Mouse (Mus musculus): ENCODE results near the gene Tcl1b2.
A peak's percentile ranks its signal among the peaks of the same experiment; 100 is the strongest.
"Not testable (repeated sequence)": the region's sequence is repeated elsewhere in the genome, so short reads cannot be mapped to it uniquely, and the experiment has no call there.

Tcl1b2 gene

DNA sequence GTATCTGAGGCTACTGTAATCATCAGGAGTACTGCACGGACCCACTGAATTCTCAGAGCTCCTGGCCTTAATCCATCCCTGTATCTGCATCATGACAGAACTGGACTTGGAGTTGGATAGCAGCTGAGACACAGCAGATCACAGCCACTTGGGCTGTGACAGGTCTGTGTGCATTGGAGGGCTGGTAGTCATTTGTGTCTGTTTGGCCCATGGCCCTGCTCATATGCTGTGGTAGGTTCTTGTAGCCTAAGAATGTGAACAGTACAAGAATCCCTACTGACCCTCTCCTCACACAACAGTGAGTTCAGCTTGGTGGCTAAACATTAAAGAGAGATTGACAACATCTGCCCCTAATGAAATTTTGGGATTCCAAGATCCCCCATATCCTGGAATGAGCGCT, 27.6 kb downstream of the Tcl1b2 start:
- no peak for DNase-seq (ENCODE audit: low spot score in 2 of 2)

DNA sequence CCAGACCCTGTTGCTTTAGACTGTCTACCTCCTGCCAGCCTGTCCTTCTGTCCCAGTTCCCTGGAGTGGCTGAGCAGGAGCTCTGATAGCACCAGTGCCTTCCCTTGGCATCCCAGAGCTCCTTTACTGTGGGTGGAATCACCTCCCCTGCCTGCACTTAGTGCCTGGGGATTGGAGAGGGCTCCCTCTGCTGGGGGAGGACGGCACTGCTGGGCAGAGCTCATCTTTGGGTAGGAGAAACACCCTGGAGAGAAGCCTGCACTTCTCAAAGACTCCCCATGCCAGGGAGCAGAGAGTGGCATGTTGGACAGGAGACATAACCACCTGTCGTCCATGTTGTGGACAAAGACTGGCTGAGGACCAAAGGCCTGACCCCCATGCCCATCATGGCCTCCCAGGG, 28.5 kb downstream of the Tcl1b2 start:
- DNase-seq (ENCODE audit: low spot score in 2 of 2), result peak in 1 of 2 experiments; percentile 46

DNA sequence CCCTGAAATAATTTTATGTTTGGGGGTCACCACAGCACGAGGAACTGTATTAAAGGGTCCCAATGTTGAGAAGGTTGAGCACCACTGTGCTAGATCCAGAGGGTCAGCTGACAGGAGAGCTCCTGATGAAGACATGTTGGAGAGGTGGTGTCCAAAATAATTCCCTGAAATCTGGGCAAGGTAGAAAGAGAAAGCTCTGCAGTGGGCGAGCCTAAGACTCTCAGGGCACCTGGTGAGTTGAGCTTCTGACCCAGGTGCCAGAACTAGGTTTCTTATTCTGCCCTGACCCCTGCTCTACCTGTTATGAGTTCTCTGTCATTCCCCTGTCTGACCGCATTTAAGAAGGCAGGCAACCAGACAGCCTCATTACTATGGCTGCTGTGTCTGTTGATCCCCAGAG, 30.2 kb downstream of the Tcl1b2 start, which contains the start of gene Tcl1b5:
Tcl1b5 (plus strand) TSS at position 301 of the 400 bp plus-strand sequence.
- not testable (repeated sequence) for DNase-seq (ENCODE audit: low spot score in 2 of 2)

DNA sequence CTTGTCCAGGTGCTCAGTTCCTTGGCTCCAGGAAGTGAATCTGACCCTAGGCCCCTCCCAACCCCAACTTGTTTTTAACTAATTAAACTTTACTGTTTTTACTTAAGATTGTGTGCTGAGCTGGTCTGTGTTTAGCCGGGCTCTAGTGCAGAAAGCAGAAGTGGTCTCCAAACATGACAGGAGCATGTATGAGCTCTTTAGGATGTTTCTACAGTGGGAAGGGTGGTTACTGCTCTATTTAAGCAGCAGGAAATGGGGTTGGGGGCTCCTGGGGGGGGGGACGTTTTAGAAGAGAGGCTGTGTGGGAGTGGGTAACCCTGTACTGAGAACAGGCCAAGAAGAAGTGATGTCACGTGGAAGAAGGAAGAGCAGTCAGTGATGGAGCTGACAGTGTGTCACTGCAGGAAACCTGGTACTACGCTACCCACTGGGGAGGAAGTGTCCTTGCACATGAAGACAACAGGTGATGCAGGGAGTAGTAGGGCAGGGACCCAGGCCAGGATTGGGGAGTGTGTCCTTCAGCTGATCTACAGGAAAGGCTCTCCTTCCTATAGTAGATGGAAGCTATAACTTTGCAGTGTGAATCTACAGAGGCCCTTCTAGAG, 35.3 kb downstream of the Tcl1b2 start:
- DNase-seq (ENCODE audit: low spot score in 2 of 2), result not testable (repeated sequence)

DNA sequence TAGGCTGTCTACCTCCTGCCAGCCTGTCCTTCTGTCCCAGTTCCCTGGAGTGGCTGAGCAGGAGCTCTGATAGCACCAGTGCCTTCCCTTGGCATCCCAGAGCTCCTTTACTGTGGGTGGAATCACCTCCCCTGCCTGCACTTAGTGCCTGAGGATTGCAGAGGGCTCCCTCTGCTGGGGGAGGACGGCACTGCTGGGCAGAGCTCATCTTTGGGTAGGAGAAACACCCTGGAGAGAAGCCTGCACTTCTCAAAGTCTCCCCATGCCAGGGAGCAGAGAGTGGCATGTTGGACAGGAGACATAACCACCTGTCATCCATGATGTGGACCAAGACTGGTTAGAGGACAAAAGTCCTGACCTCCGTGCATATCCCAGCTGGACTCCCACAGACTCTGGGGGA, 43.2 kb downstream of the Tcl1b2 start:
- not testable (repeated sequence) for DNase-seq (ENCODE audit: low spot score in 2 of 2)

DNA sequence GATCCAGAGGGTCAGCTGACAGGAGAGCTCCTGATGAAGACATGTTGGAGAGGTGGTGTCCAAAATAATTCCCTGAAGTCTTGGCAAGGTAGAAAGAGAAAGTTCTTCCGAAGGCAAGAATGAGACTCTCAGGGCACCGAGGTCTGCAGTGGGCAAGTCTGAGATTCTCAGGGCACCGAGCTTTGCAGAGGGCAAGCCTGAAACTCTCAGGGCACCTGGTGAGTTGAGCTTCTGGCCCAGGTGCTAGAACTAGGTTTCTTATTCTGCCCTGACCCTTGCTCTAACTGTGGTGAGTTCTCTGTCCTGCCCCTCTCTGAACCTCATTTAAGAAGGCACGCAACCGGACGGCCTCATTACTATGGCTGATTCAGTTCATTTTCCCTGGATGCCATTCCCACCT, 44.9 kb downstream of the Tcl1b2 start, which contains the start of gene Tcl1b3:
Tcl1b3 (plus strand) TSS at position 301 of the 400 bp plus-strand sequence.
- not testable (repeated sequence) for DNase-seq (ENCODE audit: low spot score in 2 of 2)

DNA sequence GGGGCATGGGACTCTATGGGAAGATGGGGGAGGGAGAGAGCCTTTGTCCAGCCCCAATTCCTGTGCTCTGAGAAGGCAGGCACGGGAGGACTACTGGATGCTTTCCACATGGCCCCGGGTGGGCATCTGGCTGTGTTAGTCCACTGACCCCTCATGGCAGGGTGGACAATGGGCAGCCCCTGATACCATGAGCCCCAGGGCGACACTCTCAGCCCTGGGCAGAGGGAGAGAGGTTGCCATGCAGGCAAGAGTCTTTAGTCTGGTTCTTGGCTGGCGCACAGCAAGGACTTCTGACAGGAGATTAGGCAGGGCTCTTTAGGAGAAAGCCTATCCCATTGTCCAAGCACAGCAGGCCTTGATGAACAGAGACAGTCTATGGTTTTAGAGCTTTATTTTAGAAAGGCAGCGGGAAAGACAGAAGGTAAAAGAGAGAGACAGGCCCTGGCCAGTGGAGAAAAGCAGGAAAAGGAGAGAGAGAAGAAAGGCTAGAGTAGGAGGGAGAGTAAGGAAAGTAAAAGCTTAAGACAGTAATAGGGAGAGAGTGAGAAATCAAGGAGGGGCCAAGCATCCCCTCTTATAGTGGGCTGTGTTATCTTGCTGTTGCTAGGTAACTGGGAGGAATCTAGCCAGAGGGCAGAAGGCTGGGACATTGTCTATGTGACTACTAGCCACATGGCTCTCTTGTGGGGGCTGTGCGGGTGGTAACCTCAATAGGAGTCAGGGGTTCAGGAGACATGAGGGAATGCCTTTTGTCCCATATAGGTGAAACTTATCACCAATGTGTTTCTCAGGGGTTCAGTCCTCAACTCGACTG, 54.1 kb downstream of the Tcl1b2 start:
- not testable (repeated sequence) for DNase-seq (ENCODE audit: low spot score in 2 of 2)

DNA sequence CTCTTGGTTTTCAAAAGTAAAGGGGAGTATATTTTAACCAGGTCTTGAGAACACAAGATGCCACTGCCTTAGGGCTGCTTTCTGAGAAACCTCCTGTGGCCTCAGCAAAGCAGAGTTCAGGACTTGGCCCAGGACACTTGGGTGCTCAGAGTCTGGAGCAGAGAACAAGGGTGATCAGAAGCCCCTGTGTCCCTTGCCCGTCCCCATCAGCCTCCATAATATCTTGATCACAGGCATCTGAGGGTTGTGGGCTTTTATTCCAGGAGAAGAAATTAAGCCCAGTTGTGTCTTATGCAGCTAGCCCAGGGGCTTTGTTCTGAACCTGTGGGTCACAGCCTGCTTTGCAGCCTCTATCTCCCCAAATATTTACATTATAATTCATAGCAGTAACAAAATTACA, 55.8 kb downstream of the Tcl1b2 start, which contains the start of gene Tcl1b4:
Tcl1b4 (plus strand) TSS at position 301 of the 400 bp plus-strand sequence.
- not testable (repeated sequence) for DNase-seq (ENCODE audit: low spot score in 2 of 2)

All from left cerebral cortex, adult 9 months (tissue).